Mouse (Mus musculus) kidney, adult 2 months (tissue): ENCODE results near the gene Zfp90.

Experiments used
- CTCF ChIP-seq: fragments of 200-500 bp; conservative IDR thresholded peaks from 2 replicates; pipeline ENCODE4 v1.5.1; 2011; ENCODE audit warnings: low read depth, mild to moderate bottlenecking, control low read depth, low read length, moderate library complexity, mixed read lengths; ENCODE audit not compliant: insufficient read depth, insufficient read length
- POLR2A ChIP-seq: fragments of 200-500 bp; IDR thresholded peaks from one replicate; pipeline ENCODE4 v1.6.1; 2011; ENCODE audit warnings: low read depth, low read length, control low read depth

DNA sequence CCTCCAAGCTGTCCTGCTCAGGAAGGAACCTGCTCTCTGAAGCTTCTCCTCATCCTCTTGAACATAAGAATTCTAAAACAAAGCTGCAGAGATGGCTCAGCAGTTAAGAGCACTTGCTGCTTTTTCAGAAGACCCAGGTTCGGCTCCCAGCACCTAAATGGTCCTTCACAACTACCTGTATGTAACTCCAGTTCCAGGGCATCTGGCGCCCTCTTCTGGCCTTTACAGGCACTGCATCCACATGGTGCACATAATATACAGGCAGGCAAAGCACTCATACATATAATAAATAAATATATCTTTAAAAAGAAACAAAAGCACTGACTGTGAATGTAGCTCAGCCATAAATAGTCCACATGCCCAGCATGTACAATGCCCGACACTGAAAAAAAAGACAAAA lies 46.6 kb upstream of the Zfp90 start:
- TF ChIP-seq CTCF (no peak), POLR2A (no peak)
